Mouse (Mus musculus) lung, adult 2 months (tissue): Measurements from ENCODE around the gene Metap1d.

ENCODE experiments used
- CTCF ChIP-seq: fragments of 200-500 bp; IDR thresholded peaks from 2 replicates; pipeline ENCODE4 v1.5.1; 2011; ENCODE audit warnings: mild to moderate bottlenecking, low read length, control low read depth; ENCODE audit not compliant: insufficient read depth
- POLR2A ChIP-seq: fragments of 200-500 bp; IDR thresholded peaks from 2 replicates; pipeline ENCODE4 v1.6.1; 2011; ENCODE audit warnings: low read depth, mild to moderate bottlenecking, control low read depth, low read length, borderline replicate concordance; ENCODE audit errors: extremely low read depth

GRCm38 (mm10) chr2:71517466-71518099 is 64.5 kb downstream of the Metap1d start:
- TF ChIP-seq POLR2A: no peak
- no peak for TF ChIP-seq CTCF
